Mouse (Mus musculus) layer of hippocampus, postnatal 25 days (tissue): ENCODE data around the gene Itgb4. TPM values are rescaled to one million over a fixed set of nuclear protein-coding genes. Genes with fewer than 3 reads are reported as not detected.
A peak's percentile ranks its signal among the peaks of the same experiment; 100 is the strongest.

Experiments
- DNase-seq, 2 experiments: peaks; one replicate each; pipeline ENCODE4 v3.0.0; 2022; ENCODE audit warnings: mixed read lengths in 2 of 2, low spot score in 1 of 2; ENCODE audit errors: extremely low spot score in 1 of 2
- total RNA-seq, 2 experiments: library from RNA; stranded (reverse); gene quantifications; 2 replicates each; pipeline ENCODE4 v1.2.3; 2021

Gene Itgb4
- total RNA-seq, result 1 to 10 TPM; 5.2 to 6.5 TPM

DNA sequence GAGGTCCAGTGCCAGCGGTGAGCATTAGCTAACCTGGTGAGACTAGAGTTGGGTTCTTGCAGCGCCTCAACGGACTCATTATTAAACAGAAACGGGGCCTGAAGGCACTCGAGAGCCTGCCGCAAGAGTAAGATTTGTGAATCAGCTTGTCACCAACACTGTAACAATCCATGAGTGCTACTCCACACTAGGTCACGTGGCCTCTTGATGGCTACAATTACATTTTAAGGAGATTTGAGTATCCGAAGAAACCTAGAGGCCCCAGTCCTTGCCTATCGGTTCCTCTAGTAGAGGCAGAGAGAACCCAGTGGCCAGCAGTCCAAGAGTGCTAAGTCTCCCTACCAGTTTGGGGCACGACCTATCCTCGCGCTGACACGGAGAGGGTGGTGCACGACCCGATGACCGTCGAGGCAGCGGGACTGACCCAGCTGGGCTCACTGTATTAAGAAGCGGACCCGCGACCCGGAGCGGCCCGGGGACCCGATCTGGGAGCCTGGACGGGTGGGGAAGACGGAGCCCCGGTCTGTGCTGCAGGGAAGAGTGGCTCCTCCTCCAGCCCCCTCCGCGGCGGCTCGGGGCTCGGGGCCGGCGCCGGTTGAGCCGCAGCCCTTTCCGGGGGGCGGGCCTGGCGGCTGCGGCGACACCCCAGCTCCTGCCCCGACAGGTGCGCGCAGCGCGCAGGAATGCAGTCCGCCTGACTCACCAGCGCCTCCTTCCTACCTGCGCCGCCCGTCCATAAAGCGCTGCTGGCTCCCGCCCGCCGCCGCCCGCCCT, at the start of gene Itgb4:
Itgb4 (plus strand) TSS at position 401 of the 774 bp plus-strand sequence.
- DNase-seq, result no peak

DNA sequence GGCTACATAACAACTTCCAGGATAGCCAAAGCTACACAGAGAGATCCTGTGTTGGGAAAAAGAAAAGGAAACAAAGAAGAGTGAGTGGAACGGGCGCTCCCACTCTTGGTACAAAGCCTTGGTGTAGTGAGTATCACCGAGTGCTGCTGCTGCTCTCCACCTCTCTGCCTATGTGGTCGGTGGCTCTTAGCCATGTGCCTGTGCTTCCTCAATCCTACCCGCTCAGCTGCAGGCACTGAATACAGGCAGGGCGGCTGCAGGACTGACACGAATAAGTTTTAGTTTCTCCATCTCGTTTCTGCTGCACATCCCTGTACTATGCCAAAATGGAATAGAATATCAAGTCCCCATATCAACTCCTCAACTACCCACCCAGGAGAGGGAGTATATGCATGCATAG, 45.5 kb upstream of the Itgb4 start:
- DNase-seq, result no peak

- DNase-seq, result no peak
These were observed 44.7 kb upstream of the Itgb4 start for GRCm38 (mm10) chr11:115929818-115930217.

- no peak for DNase-seq
These were observed 43.3 kb upstream of the Itgb4 start for GRCm38 (mm10) chr11:115931235-115931634.

DNA sequence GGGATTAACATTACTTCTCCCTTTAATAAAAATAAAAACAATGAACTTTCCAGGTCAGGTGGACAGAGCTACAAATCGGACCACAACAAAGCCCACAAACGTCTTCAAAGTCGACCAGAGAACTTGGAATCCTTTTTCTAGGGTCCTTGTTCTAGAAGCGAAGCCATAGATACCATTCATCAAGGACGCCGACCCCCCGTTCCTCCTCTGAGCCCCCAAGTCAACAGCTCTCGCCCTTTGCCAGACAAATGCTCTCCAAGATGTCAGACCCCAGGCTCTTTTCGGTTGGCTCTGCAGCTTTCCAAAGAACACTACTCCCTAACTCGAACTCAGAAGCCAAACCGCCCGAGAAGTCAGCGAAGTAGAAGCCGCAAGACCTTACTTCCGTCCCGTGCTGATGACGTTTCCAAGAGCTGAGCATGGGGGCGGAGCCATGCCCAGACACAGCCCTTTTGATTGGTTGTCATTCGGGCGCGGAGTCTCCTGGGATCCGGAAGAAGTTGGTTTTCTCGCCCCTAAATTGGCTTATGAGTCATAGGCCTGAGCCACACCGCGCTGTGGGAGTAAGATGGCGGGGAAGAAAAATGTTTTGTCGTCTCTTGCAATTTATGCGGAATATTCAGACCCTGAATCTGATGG, 41.3 kb upstream of the Itgb4 start, which contains the start of the genes Sap30bp and Recql5:
Sap30bp (plus strand) TSS at position 175 of the 639 bp plus-strand sequence.
Recql5 (minus strand) TSS at position 370 of the 639 bp plus-strand sequence.
- DNase-seq, result peak; percentile 88 to 96

DNA sequence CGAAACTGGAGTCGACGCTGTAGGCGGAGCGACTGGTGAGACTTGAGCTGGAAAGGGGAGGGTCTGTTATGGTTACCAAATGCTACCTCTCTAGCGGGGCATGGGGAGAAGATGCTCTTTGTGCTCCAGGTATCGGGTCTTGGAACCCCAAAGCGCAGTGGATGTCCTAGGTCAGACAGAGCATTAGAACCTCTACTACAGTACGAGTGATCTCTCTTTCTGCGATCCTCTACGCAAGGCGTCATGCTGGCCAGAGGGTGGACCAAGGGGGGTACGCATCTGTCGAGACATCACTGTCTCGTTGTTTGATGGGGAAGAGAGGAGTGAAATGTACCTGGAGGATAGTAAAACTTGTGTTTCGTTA, 40.8 kb upstream of the Itgb4 start:
- DNase-seq, result no peak

- DNase-seq, result peak; percentile 40 to 72
These were observed 34.7 kb upstream of the Itgb4 start for GRCm38 (mm10) chr11:115939690-115940329.

DNA sequence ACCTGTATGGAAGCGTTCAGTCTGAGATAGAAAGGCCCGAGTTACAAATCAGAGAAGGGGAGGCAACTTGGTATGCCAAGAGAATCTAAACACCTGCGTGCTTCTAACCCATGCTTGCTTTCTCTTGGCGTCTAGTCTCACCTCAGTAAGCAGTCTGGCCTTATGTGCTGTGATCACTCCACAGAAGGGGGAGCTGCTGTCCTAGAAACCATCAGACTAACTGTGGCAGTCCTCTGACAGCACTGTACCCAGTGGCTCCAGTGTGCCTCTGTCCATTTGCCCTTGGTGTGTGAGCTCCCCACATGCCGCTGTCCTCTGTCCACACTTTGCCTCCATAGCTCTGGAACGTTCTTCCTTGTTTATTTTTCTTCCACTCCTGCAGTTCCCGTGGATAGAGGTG, 32.5 kb upstream of the Itgb4 start:
- no peak for DNase-seq

GRCm38 (mm10) chr11:115945247-115945646, 29.3 kb upstream of the Itgb4 start:
- no peak for DNase-seq

DNA sequence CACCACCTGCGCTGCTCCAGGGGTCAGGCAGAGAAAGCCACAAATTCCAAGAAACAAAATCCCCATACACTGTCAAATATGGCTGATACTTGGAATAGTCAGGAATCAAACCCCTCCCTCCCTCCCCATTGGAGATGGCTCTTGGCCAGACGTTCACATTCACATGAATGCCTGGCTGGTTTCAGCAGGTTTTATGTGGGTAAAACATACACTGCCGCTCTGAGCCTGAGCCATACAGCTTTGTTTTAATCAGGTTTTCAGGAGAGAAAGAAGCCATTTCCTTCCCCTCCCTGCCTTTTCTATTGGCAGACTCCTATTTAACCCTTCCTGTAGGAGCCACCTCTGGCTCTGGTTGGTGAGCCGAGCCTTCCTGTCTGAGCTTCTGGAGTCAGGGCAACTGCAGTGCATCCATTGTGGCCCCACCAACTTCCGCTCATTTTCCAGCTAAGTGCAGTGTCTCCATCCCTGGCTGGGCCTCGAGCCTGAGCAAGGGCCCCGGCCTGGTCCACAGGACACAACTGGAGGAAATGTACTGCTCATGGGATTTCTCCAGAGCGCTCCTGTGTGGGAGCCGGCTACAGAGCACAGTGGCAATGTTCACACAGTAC, 28.2 kb upstream of the Itgb4 start:
- DNase-seq, result no peak

- DNase-seq, result no peak
These were observed 26.2 kb upstream of the Itgb4 start for GRCm38 (mm10) chr11:115948316-115948715.

DNA sequence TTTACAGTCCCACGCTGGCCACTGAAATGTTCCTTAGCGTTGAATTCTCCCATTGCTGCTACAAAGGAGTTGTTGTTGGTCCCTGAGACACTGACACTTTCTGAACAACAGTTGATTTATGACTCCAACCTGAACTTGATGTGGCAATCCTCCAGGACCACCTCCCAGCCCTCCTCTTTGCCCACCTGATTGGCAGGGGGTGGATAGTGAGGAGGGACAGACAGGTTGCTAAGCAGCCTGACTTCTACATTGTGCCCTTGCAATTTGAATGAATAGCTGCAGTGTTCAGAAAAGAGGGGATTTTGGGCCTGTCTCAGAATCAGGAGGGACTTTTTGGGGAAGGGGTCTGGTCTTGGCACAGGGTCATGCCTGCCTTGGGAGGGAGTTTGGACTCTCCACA, 23.8 kb upstream of the Itgb4 start:
- no peak for DNase-seq

DNA sequence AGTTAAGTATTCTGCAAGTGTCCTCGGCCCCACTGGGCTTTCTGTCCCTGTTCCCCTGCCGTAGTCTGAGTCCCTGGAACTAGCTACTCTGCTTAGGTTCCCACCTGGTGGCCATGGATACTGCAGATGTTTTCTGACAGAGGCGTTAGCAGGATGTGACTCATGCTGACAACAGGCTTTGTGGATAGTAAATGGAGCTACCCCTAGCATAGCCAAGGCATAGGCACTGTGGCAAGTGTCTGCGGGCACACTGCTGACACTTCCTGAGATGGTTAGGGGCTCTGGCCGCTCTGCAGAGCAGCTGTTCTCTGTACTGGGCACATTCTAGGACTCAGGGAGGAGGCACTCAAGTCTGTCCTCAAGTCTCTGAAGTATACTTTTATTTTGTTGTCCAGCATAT, 19.8 kb upstream of the Itgb4 start:
- no peak for DNase-seq

- no peak for DNase-seq
These were observed 19.2 kb upstream of the Itgb4 start for GRCm38 (mm10) chr11:115955195-115955858.

GRCm38 (mm10) chr11:115956453-115956852, 18.1 kb upstream of the Itgb4 start:
- no peak for DNase-seq

DNA sequence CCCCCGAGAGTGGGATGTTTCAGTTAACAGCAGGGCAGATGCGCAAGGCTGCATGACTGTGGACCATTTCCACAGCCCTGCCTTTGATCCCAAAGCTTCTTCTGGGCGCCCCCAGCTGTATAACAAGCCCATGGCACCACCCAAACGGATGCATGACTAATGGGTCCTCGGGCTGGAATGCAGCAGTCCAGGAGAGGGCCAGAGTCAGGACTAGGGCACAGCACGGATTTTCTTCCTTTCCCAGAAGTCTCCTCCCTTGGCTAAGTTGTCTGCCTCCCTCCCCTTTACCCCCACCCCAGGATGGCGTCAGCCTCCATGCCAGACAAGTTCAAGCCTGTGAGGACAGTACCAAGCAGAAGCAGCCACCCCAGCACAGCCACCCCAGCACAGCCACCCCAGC, 16.5 kb upstream of the Itgb4 start:
- no peak for DNase-seq

DNA sequence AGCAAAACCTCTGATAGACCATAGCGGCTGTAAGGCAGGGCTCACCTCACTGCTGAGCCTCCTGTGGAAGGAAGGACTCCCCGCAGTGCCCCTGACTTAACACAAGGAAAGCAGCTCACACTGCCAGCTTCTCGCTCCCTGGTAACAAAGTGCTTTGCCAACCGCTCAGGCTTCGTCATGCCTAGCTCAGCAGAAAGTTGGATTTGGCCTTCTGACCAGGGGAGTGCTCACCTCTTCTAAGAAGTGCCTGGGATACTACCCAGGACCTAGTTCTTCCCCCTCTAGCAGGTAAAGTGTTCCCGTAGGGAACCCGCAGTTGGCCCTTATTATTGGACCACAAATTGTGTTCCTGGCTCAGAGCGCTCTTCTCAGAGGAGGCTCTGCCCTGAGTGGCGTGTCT, 15.5 kb upstream of the Itgb4 start:
- no peak for DNase-seq

DNA sequence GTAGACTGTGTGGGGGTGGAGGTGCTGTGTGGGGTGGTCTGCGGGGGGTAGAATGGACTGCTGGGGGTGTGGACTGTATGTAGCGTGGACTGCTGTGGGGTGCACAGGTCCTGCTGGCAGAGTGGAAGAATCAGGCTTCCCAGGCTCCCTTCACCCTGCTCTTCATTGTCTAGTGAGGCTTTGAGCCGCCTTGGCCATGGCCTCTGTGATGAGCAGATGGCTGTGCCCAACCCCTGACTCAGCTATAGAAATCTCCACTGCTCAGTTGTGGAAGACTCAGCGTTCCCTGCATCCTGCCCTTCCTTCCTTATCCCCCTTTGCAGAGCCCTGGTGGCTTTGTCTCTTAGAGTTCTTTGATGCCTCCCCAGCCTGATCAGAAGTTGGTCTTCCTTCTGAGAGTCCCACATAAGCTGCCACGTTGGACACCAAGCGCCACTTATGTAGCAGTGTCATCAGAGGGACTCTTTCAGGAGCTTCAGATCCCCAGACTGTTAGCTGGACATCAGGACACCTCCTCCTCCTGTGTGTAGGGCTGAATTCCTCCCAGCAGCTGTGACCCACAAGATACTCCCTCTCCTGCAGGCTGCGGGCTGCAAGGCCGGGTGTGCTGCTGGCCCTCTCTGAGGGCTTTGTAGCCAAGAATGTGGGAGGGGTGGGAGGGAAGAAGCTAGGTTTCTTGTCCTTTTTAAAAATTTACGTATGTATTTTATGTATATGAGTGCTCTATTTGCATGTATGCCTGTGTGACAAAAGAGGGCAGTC, 11.7 kb upstream of the Itgb4 start:
- no peak for DNase-seq

DNA sequence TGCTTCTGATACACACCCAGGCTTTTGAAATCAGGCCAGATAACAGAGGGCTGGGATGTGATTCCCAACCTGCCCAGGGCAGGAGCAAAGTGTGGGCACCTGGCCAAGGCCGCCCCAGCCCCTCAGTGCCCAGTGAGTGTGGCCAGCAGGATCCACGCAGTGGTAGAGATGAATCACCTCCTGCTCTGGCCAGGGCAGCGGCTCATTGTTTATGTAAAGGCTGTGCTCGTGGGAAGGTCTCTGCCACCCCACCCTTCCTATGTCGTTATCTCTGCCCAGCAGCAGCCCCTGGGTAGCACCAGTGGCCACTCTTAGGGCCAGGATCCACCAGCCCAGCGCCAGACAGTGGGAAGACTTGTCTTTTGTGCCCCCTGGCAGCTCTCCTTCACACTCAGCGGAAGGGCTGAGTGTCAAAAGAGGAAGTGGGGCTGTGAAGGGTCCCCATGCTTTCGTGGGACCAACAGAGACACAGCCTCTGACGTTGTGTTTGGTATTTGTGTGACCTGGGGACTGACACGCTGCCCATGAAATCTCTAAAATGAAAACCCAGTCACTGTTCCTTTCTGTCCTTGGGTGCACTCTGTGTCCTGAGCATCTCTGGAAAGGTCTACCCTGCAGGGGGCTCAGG, 9.4 kb upstream of the Itgb4 start:
- no peak for DNase-seq
